Mouse (Mus musculus) heart, adult 2 months (tissue): ENCODE data around the gene Lamb1.

Experiments used
- CTCF ChIP-seq: fragments of 200-600 bp; IDR thresholded peaks from 2 replicates; pipeline ENCODE4 v1.8.1; 2022; ENCODE audit warnings: antibody characterized with exemption, mild to moderate bottlenecking, moderate library complexity
- EP300 ChIP-seq: fragments of 200-500 bp; IDR thresholded peaks from 2 replicates; pipeline ENCODE4 v1.6.1; 2011; ENCODE audit warnings: low read depth, low read length, control low read depth; ENCODE audit not compliant: insufficient read depth
- POLR2A ChIP-seq: fragments of 200-500 bp; IDR thresholded peaks from 2 replicates; pipeline ENCODE4 v1.6.1; 2011; ENCODE audit warnings: mild to moderate bottlenecking, low read depth, low read length, control low read depth; ENCODE audit not compliant: insufficient read depth

- TF ChIP-seq CTCF (peak; percentile 17; the same call in 1 of the 2 replicates), EP300 (0 out of 2 replicates have a peak, but pooled peaks have one; percentile 40), POLR2A (no peak)
Observed at GRCm38 (mm10) chr12:31299676-31300197, 34.7 kb downstream of the Lamb1 start.
